Comparison of ENCODE assay signal across 18 mouse cellular contexts in genomic region chr5:105618510-105618909, GRCm38 (mm10).
"Had no signal": no experiment of that assay in that cellular context is flagged by ENCODE, and none has a peak within 500 bp of the region (broad histone marks: within the 10 kb centered on the region; RNA-seq: fewer than 3 reads in every experiment).

No protein-coding gene starts in this region.

- DNase-seq: liver, postnatal 0 days; lung, adult 2 months; lung, postnatal 14 days; lung, postnatal 36 days; thymus, adult 18-20 months; thymus, postnatal 14 days; thymus, postnatal 36 days had no signal

- H3K4me2 ChIP-seq: liver, embryonic 15.5 days; lung, embryonic 15.5 days; midbrain, embryonic 11.5 days; midbrain, embryonic 13.5 days; midbrain, embryonic 15.5 days; neural tube, embryonic 12.5 days; stomach, embryonic 15.5 days had no signal

- H3K36me3 ChIP-seq: liver, embryonic 15.5 days; lung, embryonic 15.5 days; midbrain, embryonic 13.5 days; midbrain, embryonic 15.5 days; neural tube, embryonic 12.5 days; stomach, embryonic 15.5 days had no signal

- H3K9me3 ChIP-seq: liver, embryonic 15.5 days; lung, embryonic 15.5 days; megakaryocyte, embryonic 14.5 days; midbrain, embryonic 13.5 days; midbrain, embryonic 15.5 days; neural tube, embryonic 12.5 days; stomach, embryonic 15.5 days had no signal

- H3K27me3 ChIP-seq: liver, embryonic 15.5 days; lung, embryonic 15.5 days; megakaryocyte, embryonic 14.5 days; midbrain, embryonic 13.5 days; midbrain, embryonic 15.5 days; neural tube, embryonic 12.5 days; stomach, embryonic 15.5 days had no signal

- H3K4me3 ChIP-seq: liver, embryonic 15.5 days; lung, embryonic 15.5 days; megakaryocyte, embryonic 14.5 days; midbrain, embryonic 13.5 days; midbrain, embryonic 15.5 days; neural tube, embryonic 12.5 days; stomach, embryonic 15.5 days had no signal

- H3K4me1 ChIP-seq: midbrain, embryonic 13.5 days; midbrain, embryonic 15.5 days; neural tube, embryonic 12.5 days; stomach, embryonic 15.5 days had no signal

- H3K9ac ChIP-seq: liver, embryonic 15.5 days; liver, postnatal 0 days; lung, embryonic 15.5 days; midbrain, embryonic 13.5 days; midbrain, embryonic 15.5 days; neural tube, embryonic 12.5 days; stomach, embryonic 15.5 days had no signal

- ATAC-seq: liver, postnatal 0 days; lung, postnatal 0 days; midbrain, embryonic 13.5 days; midbrain, embryonic 15.5 days had no signal

- H3K27ac ChIP-seq: liver, embryonic 15.5 days; lung, embryonic 15.5 days; macrophage; midbrain, embryonic 13.5 days; midbrain, embryonic 15.5 days; neural tube, embryonic 12.5 days; stomach, embryonic 15.5 days; stomach, postnatal 0 days had no signal
